Mouse (Mus musculus) thymus, postnatal 36 days (tissue): Measurements from ENCODE around the gene Fancc.
"Not testable (repeated sequence)": the region's sequence is repeated elsewhere in the genome, so short reads cannot be mapped to it uniquely, and the experiment has no call there.

ENCODE experiments used
- DNase-seq, 2 experiments: peaks; one replicate each; pipeline ENCODE4 v3.0.0; 2022; ENCODE audit warnings: mixed read lengths in 2 of 2

Fancc gene

DNA sequence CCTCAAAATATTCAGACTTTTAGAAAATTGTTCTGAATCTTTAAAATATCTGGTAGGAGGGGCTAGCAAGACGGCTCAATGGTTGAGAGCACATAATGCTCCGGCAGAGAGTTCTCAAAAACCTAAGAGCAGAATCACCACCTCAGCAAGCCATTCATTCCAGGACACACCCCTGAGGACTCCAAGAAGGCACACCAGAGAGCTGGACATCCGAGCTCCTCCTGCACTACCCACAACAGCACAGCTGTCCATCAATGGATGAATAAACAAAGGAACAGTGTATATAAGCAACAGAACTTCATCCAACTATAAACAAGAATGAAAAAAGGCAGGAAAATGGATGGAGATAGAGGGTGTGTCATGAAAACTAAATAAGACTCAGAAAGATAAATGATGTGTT, 80.3 kb downstream of the Fancc start:
- DNase-seq = no peak

DNA sequence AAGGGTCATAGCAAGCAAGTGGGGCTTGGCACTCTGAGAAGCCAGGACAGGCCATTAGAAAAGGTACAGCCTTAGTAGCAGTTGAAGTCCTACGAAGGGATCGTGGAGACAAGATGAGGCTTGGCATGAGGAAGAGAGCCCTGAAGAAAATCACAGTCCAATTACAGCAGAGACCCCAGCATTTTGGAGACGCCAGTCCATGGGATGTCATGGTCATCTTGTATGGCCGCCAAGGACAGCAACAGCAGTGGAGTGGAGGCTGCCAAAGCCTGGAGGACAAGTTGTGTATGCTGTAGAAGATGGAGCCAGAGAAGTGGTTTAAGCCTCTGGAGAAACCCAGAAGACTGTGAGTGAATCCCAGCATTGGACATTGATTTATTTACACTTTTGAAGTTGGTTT, 84.4 kb downstream of the Fancc start:
- no peak for DNase-seq

DNA sequence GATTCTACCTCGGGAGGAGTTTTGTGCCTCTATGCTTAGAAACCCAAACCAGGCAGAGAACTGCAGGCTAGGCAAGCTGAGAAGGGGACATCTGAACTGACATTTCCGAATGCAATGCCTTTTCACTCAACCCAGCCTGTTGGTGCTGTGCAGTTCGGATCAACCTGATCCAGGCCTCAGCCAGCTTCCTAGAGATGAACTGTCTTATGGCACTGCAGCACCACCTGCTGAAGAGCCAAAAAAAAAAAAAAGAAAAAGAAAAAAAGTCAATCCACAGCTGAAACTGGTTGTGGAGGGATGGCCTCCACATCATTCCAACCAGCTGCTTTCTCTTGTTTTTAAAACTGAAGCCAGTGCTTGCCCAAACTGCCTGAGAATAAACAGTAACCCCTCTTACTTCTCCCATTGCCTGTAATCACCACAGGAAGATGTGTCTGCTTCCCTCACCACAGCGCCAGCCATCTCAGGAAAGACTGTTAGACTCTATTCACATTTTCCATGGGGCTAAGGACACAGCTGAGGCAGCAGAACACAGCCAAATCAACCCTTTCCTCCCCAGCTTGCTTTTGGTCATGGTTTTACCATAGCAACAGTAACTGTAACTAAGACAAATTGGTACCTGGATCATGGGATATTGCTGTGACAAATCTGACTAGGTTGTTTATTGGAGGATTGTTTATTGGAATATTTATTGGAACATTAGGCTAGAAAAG, 85.6 kb downstream of the Fancc start:
- DNase-seq = no peak

DNA sequence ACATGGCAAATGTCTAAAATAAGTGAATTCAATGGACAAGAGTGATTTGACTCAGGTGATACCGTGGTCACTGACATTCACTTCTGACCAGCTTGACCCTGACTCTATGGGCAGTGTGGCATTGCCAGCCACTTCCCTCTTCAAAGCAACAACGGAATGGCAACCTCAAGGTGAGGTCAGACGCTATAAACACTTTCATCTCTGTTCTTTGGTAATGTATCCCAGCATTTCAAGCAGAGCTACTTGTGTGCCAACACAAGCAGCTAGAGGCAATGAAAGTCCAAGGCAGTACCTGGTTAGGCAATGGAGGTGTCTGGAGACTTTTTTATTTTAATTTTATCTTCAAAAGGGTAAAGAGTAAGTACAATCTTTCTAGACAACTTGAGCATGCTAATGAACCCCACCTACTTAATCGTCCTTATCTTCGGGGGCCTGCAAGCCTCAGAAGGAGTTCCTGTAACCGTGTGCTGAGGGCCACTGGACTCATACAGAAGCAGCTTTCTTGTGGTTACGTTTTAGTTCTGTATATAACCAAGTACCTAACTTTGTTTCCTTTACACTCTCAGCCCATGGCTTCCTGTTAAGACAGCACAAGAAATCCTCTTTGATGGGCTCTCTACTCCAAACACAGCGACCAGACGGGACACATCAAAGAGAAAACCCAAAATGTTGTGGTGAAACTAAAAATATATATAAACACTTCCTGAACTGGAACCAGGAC, 86.3 kb downstream of the Fancc start:
- DNase-seq = no peak

DNA sequence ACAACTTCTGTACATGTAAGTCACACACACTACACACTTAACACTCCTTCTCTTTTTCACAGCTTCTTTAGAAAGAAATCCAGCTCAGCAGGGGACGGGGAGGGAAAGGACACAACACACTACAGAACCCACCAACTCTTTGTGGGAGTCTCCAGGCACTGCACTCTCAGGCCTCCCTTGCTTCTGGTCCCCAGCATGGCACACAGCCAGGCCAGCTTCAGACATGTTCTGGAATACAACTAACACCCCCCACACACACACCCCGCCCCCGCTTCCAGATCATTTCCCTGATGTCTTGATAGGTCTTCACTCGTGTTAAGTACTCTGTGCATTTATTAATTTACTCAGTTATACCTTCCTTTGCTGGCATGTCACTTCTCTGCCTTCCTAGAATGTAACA, 91.9 kb downstream of the Fancc start:
- no peak for DNase-seq

DNA sequence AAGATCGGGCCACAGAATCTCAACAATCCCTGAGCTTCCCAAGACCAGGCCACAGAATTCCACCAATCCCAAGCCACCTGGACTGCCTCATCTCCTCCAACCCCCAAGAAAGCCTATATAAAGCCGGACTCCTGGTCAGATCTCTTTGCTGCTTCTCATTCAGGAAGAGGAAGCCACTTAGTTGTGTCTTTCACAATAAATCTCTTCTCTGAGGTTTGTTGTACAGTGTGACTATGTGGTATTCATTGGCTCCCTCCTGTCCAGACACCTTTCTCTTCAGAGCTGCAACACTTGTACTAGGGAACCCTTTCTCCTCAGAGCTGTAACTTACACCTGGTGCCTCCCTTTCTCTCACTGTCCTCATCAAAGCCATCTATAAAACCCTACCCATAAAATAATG, 92.4 kb downstream of the Fancc start:
- DNase-seq = no peak

DNA sequence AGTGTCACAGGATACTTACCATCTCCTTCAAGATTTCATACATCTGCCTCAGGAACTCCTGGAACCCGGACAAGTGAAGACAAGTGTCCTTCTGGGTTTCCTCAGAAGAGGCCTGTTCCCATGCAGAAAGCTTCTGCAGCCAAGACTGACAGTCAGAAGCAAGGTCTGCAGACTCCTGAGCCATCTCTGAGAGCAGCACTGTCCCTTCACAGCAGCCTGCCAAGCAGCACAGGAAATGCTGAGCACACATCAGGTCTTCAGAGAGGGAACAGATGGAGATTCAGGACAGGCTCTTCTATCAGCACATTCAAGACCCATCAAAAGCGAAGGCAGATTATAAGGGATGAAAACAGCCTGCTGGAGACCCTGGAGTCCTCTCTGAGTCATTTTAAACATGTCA, 94.3 kb downstream of the Fancc start:
- no peak for DNase-seq

DNA sequence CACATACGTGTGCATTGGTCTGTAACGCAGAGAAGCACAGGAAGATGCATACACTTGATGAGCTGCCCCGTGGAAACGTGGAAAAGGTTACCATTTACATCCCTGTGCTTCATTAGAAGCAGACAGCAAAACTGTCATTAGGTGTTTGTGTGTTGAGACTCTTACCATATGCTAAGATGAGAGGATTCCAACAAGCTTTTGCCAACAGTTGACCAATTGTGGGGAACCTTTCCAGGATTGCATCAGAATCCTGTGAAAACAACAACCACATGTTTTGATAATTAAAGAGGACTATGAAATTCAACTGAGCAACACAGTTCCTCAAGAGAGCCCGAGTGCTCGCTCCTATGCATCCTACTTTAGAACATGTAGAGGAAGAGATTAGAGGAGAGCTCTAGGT, 97.0 kb downstream of the Fancc start:
- DNase-seq = no peak

DNA sequence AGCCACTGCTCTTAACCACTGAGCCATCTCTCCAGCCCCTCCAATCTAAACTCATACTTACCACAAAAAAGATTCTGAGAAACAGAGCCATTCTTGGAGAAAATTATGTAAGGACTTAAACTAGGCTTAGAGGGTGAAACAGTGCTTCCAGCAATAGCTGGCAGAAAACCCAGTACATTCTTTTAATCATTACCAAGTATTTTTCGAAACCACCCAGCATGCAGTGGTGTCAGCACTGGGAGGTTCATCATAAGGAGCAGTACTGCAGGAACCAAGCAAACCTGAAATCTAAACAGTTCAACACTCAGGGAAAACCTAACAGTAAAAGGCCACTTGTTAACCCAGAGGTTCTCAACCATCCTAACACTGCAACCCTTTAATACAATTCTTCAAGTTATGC, 99.7 kb downstream of the Fancc start:
- DNase-seq = no peak

DNA sequence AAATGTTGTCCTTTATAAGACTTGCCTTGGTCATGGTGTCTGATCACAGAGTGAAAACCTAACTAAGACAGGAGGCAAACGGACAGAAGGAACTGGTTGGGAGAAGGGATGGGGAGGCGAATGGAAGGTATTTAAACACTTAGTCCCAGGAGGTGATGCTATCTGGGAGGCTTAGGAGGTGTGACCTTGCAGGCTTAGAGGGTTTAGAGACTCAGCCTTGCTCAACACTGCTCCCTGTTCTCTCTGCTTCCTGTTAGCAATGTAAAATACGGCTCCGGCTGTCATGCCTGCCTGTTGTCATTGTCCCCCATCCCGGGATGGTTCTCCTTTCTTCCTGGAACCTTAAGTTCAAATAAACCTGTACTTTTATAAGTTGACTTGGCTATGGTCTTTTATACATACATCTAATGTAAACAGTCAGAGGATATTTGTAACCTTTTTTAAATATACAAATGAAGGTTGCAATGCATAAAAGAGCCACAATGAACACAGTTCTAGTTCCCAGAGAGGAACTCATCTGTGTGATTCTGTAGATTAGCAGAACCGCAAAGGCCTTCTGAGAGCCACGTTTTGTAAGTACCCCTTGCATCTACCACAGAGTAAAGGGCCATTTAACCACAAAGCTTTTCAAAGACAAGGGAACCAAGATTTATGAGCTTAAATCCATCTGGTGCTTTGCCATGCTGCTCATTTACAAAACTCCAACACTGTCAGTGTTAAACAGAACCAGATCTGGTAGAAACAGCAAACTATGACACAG, 102.6 kb downstream of the Fancc start:
- DNase-seq = no peak

DNA sequence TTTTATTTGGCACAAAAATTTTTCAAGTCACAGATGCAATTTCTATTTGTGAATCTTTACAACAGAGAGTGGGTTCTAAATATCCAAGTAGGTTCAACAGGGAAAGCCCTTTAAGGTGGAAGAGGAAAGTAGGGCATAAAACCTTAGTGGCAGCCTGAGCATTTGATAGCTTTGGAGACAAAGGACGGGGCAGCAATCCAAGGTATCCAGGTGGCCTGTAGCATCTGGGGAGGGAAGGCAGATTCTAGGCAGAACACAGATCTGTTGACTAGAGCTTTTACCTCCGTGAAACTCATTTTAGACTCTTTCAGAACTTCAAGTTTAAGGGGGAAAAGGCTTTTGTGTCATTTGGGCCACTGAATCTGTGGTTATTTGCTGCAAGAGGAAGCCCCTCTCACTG, 111.8 kb downstream of the Fancc start:
- no peak for DNase-seq

DNA sequence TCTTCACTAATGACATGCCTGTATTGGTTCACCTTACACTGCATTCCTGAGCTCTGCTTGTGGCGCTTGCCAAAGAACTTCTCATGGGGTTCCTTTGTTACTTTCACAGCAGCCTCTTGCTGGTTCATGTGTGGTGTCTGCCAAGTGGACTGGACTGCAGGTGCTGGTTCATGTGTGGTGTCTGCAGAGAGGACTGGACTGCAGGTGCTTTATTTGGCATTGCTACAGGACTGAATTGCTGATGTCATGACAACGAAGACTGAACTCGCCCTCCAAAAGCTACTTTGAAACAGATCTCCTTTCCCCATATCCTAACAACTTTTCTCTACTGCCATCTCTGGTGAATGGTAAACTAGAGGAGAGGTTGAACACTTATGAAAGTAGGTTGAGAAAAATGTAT, 112.3 kb downstream of the Fancc start:
- DNase-seq = no peak

DNA sequence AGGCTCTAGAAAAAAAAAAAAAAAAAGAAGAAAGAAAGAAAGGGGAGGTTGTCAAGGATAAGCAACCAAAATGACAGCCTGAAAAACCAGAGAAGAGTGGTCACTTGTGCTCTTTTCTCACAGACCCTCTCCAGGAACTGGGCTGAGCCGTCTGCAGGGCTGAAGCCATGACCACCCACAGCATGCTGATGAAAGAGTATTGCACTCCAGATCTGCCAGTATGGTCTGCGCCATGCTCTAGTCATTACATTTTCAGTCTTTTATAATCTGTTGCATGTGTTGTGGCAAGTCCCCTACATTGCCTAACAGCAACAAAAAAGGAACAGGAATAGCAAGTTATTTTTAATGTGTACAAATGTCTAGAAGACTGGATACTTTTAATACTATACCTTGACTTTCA, 114.9 kb downstream of the Fancc start:
- DNase-seq = no peak

DNA sequence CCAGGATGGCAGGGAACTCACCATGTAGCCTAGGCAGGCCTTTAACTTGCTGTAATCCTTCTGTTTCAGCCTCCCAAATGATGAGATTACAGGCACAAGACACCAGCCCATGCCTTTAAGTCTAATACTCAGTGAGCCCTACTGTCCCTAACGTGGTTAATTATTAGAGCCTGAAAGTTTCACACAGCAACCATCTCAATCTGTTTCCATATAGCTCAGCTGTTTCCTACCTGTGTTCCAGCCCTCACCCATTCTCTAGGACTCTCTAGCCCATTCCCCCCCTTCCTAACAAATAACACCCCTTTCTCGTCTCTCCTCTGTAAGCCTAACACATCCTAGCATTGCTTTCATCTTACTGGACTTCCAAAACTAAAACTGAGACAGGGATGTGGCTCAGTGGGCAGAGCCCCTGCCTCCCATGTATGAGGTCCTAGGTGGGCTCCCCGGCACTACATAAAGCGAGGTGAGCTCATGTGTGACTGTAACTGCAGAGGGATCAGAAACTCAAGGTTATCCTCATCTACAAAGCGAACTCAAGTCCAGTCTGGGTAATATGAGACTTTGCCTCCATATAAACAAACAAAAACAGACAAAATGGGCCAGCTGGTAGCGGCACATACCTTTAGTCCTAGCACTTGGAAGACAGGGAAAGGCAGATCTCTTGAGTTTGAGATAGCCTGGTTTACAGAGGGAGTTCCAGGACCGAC, 123.5 kb downstream of the Fancc start:
- no peak for DNase-seq

DNA sequence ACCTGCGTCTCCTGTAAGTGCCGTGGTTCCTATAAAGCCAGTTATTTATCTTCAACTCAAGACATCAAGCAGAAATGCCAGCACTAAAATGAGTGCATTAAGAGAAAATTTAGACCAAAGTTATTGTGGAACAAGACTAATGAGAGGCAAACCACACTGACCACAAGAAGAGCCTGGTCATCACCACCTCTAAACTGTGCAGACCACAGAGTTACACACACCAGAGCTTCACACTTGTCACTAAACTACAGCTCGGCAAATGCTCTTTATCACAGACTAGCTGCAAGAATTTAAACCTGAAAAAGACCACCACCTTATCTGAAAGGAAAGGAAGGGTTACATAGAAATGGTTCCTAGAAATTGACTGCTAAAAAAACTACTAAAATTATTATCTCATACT, 135.3 kb downstream of the Fancc start:
- no peak for DNase-seq

DNA sequence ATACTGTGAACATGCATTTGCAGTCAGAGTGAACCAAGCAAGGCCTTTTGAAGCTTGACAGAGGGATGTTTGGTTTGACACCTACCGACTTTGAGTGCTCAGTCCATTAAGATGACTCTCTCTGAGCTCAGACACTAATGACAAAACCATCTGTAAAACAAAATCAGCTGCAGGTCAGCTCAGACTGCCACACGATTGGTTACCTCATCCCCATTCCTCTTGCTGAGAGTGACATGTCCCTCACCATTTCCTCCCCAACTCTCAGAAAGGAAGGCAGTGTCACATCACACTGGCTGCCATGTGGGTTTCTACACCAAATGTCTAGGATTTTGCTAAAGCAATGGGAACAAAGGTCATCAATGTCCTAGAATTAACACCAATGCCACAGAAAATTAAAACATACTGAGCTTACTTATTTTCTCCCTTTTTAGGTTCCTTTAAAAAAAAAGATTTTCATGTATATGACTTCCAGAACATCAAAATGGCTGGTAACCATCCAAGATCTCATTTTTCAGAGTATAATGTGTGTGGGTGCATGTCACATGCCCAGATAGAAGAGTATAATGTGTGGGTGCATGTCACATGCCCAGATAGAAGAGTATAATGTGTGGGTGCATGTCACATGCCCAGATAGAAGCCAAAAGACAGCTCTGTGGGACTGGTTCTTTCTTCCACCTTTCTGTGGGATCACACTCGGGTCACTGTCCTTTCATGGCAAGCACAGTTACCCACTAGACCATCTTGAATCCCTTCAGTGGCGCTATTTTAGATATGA, 136.8 kb downstream of the Fancc start:
- no peak for DNase-seq

DNA sequence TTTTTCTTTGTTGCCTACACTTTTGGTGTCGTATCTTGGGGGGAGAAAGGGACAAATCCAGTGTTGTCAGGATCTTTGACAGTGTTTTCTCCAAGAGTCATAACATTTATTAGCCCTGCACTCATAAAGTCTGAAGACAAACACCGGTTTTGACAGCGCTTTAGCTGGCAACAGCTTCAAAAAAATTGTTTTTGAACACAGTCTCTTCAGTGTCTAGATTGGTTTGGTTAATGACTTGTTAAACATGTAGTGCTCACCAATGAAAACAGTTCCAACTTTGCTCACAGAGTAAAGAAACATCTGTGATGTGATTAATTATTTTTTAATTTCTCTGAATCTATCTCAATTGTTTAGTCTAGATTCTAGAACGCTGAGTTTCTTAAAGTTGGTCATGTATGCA, 137.7 kb downstream of the Fancc start:
- no peak for DNase-seq

DNA sequence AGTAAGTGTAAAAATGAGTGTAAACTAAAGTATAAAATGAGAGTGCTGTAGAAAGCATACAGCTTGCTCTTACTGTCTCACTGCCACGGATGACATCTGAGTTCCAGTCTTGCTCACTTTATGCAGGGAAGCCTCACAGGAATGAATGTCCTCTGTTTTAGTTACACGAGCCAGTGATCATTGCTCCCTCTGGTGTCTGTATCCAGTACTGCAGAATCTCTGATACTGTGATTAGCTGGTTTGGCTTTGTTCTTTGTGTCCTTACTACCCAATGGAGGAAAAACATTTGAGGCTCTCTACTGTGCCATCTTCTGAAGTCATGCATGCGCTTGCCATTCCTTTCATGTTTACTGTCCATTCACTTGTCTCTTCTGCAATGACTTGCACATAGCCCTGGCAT, 140.5 kb downstream of the Fancc start:
- peak; percentile 14 to 29 for DNase-seq

DNA sequence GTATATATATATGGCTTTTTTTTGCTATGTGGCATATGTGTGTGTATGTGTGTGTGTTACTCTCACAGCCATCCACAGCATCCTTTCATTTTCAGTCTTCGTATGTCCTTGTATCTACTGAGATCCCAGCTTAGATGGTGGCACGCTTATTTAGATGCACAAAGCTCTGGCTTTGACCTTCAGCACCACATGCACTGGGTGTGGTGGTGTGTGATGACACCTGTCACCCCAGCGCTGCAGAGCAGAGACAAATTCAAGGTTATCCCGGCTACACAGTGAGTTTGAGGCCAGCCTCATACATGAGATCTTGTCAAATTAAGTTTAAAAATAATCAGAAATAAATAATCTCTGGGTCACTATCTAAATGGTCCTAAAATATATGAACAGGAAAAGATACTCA, 141.0 kb downstream of the Fancc start:
- no peak for DNase-seq

DNA sequence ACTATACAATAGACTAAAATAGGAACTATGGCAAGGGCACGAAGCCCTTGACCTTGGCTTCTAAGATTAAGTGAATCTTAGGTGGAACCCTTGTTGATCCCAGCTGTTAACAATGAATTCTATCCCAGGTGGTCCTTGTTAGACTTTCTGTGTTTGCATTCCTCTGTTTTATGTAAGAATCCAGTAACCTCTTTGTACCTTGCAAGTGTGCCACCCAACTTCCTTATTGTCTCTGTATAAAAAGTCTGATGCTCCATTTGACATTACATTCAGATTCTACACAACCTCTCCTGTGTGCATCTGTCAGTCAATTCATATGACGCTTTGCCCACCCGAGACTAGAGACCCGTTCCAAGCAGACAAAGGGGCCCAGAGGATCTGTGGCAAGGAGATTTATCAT, 143.8 kb downstream of the Fancc start:
- not testable (repeated sequence) for DNase-seq

DNA sequence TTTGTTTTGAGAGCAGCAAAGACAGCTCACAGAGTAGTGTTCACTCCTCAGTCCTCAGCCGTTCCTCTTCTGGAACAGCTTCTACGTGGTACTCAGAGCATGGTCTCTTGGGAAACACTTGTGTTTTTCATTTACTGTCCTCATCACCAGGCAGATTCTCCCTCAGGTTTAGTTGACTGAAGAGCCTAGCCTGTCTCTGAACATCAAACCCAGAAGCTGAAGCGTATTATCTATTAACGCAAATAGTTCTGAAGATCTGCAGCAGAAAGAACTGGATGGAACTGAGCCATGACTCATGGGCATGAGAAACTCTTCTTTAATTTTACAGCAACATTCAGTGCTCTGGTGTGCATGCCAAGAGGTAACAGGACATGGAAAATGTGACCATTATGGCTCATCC, 147.0 kb downstream of the Fancc start:
- no peak for DNase-seq

DNA sequence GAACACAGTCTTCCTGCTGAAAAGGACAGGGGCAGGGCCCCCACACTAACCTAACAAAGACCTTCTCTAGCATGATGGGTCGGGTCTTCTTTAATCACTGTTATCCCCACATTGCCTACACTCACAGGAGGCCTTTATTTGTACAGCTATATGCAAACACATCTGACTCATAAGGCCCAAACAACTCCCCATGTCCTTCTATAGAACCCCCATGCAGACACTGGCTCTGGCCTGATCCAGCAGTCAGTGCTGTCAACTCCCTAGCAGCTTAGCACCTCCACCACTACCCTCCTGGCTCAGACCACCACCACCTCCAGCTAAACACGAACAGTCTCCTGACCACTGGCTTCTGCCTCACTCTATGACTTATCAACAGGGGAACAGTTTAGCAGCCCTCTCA, 149.4 kb downstream of the Fancc start:
- no peak for DNase-seq
